Mouse (Mus musculus) MEL (cell line): ENCODE measurements around the gene Plxnc1.

Experiments used
- CTCF ChIP-seq, 3 experiments: IDR thresholded peaks in 2 of 3; conservative IDR thresholded peaks in 1 of 3; 2 replicates each; pipeline ENCODE4 v1.5.1; 2011 to 2012; ENCODE audit warnings: low read length in 3 of 3, low read depth in 2 of 3, mild to moderate bottlenecking in 2 of 3, improper control_type of control experiment in 1 of 3, inconsistent platforms in 1 of 3, mixed read lengths in 1 of 3, moderate library complexity in 1 of 3; ENCODE audit not compliant: control insufficient read depth in 1 of 3, insufficient read depth in 1 of 3, poor library complexity in 1 of 3, severe bottlenecking in 1 of 3
- MXI1 ChIP-seq: IDR thresholded peaks from 2 replicates; pipeline ENCODE4 v1.6.1; 2011; ENCODE audit warnings: mild to moderate bottlenecking, low read depth, low read length, improper control_type of control experiment
- POLR2A ChIP-seq, 2 experiments: IDR thresholded peaks; 2 replicates each; pipeline ENCODE4 v1.6.1; 2011 to 2012; ENCODE audit warnings: low read length in 2 of 2, mild to moderate bottlenecking in 2 of 2, control low read depth in 1 of 2, improper control_type of control experiment in 1 of 2, low read depth in 1 of 2, moderate library complexity in 1 of 2; ENCODE audit not compliant: control insufficient read depth in 1 of 2, insufficient read depth in 1 of 2, poor library complexity in 1 of 2
- POLR2AphosphoS2 ChIP-seq: IDR thresholded peaks from 2 replicates; pipeline ENCODE4 v1.6.1; 2011; ENCODE audit warnings: low read length, improper control_type of control experiment
- RCOR1 ChIP-seq: IDR thresholded peaks from 2 replicates; pipeline ENCODE4 v1.6.1; 2012; ENCODE audit warnings: low read depth, mild to moderate bottlenecking, inconsistent platforms, low read length, improper control_type of control experiment
- ZKSCAN1 ChIP-seq: IDR thresholded peaks from 2 replicates; pipeline ENCODE4 v1.6.1; 2012; ENCODE audit warnings: low read depth, mild to moderate bottlenecking, inconsistent platforms, low read length, improper control_type of control experiment, moderate library complexity

DNA sequence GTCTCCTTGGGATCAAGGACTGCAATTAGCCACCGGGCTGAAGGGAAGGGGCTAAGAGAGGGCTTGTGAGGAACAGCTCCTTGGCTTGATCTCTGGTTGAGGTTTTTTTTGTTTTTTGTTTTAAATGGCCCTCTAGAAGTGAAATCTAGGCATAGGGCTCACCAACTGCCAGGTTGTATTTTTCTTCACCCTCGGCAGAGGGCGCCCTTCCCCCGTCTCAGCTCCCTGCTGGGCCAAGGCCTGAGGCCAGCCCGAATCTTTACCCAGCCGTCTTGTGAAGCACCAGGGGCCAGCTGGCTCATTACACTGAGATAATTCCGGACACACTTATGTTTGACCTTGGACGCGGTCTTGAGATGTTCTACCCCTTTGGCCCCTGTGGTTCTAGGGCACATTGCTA lies 47.5 kb upstream of the Plxnc1 start:
- no peak for TF ChIP-seq RCOR1
- TF ChIP-seq POLR2A (IDR thresholded peaks at IDR 0.05; ENCODE audit: control insufficient read depth in 1 of 2, insufficient read depth in 1 of 2, low read depth in 1 of 2, low read length in 2 of 2, poor library complexity in 1 of 2), result no peak
- TF ChIP-seq MXI1, result no peak
- TF ChIP-seq POLR2AphosphoS2, result no peak
- TF ChIP-seq ZKSCAN1, result no peak
- peak; percentile 79 to 93 (median 92) for TF ChIP-seq CTCF (IDR thresholded peaks at IDR 0.05 in 2 of 3, conservative IDR thresholded peaks at IDR 0.05 in 1 of 3; ENCODE audit: control insufficient read depth in 1 of 3, insufficient read depth in 1 of 3, low read depth in 2 of 3, low read length in 3 of 3, poor library complexity in 1 of 3, severe bottlenecking in 1 of 3)
